Mouse (Mus musculus) left cerebral cortex, postnatal 4 days (tissue): ENCODE measurements at regions not wholly inside any gene's neighbourhood (a gene's known extent, or its start where the extent isn't known, plus 50 kb on each side); places are given as distances from the start of the nearest gene placed in this dataset.

Experiments used
- DNase-seq: peaks from one replicate; pipeline ENCODE4 v3.0.0-alpha.2; 2022
- intact Hi-C: fragments of 180-260 bp; cut with DNase I; formaldehyde crosslinking; loops from one replicate; pipeline ENCODE4 v1.15.1; 2025

- intact Hi-C loops, result no loop called here
- DNase-seq, result peak; percentile 13
Measured at GRCm38 (mm10) chr8:39695331-39695730, 979.5 kb upstream of the Adam24 start.

- intact Hi-C loops, result no loop called here
- no peak for DNase-seq
Measured at GRCm38 (mm10) chr8:39705843-39706242, 969.0 kb upstream of the Adam24 start.

- DNase-seq, result no peak
- intact Hi-C loops, result no loop called here
Measured at GRCm38 (mm10) chr8:39742377-39742776, 932.5 kb upstream of the Adam24 start.

- intact Hi-C loops, result no loop called here
- no peak for DNase-seq
Measured at GRCm38 (mm10) chr8:39746225-39746624, 928.7 kb upstream of the Adam24 start.

- no peak for DNase-seq
- intact Hi-C loops, result no loop called here
Measured at GRCm38 (mm10) chr8:39759905-39760304, 915.0 kb upstream of the Adam24 start.

GRCm38 (mm10) chr8:39779449-39779848, 895.4 kb upstream of the Adam24 start:
- DNase-seq, result no peak
- intact Hi-C loops, result no loop called here

- no peak for DNase-seq
- intact Hi-C loops, result no loop called here
Measured at GRCm38 (mm10) chr8:39780169-39780568, 894.7 kb upstream of the Adam24 start.

- intact Hi-C loops, result no loop called here
- no peak for DNase-seq
Measured at GRCm38 (mm10) chr8:39781424-39782161, 893.3 kb upstream of the Adam24 start.

- intact Hi-C loops, result no loop called here
- DNase-seq, result no peak
Measured at GRCm38 (mm10) chr8:39782162-39782530, 892.7 kb upstream of the Adam24 start.
